In genomic region chr13:47220426-47220825, GRCm38 (mm10) we compare ENCODE assay signal across 13 mouse cellular contexts.
"Had no signal": no experiment of that assay in that cellular context is flagged by ENCODE, and none has a peak within 500 bp of the region (broad histone marks: within the 10 kb centered on the region; RNA-seq: fewer than 3 reads in every experiment).

No protein-coding gene starts in this region.

- DNase-seq: forebrain, postnatal 0 days; gastrocnemius, postnatal 14 days; heart, adult 18-20 months; heart, postnatal 10 days; heart, postnatal 36 days; kidney, adult 11 months; kidney, adult 2 months; kidney, adult 9 months; kidney, postnatal 14 days; kidney, postnatal 36 days; layer of hippocampus, adult 9-11 months; layer of hippocampus, postnatal 36 days; left cerebral cortex, postnatal 4 days had no signal
